Mouse (Mus musculus): ENCODE data around the gene Ctsc.
"Not testable (repeated sequence)": the region's sequence is repeated elsewhere in the genome, so short reads cannot be mapped to it uniquely, and the experiment has no call there.

Gene Ctsc

GRCm38 (mm10) chr7:88277858-88278627, at the start of gene Ctsc:
Gene Ctsc, plus strand, starts transcription at chr7:88278085.
- peak; percentile 39 to 42 for DNase-seq (ENCODE audit: low spot score in 2 of 2)

- DNase-seq (ENCODE audit: low spot score in 2 of 2) = no peak
These were observed 48.8 kb upstream of the Ctsc start for GRCm38 (mm10) chr7:88229051-88229450.

- no peak for DNase-seq (ENCODE audit: low spot score in 2 of 2)
These were observed 47.8 kb upstream of the Ctsc start for GRCm38 (mm10) chr7:88230121-88230520.

GRCm38 (mm10) chr7:88230756-88231522, 46.9 kb upstream of the Ctsc start:
- DNase-seq (ENCODE audit: low spot score in 2 of 2) = no peak

- DNase-seq (ENCODE audit: low spot score in 2 of 2) = no peak
These were observed 34.8 kb upstream of the Ctsc start for GRCm38 (mm10) chr7:88243059-88243458.

GRCm38 (mm10) chr7:88244462-88244861, 33.4 kb upstream of the Ctsc start:
- no peak for DNase-seq (ENCODE audit: low spot score in 2 of 2)

GRCm38 (mm10) chr7:88250380-88250779, 27.5 kb upstream of the Ctsc start:
- not testable (repeated sequence) for DNase-seq (ENCODE audit: low spot score in 2 of 2)

GRCm38 (mm10) chr7:88251535-88251934, 26.4 kb upstream of the Ctsc start:
- DNase-seq (ENCODE audit: low spot score in 2 of 2) = no peak

- DNase-seq (ENCODE audit: low spot score in 2 of 2) = no peak
These were observed 25.8 kb upstream of the Ctsc start for GRCm38 (mm10) chr7:88252129-88252528.

GRCm38 (mm10) chr7:88254884-88255283, 23.0 kb upstream of the Ctsc start:
- no peak for DNase-seq (ENCODE audit: low spot score in 2 of 2)

GRCm38 (mm10) chr7:88259155-88259925, 18.5 kb upstream of the Ctsc start:
- DNase-seq (ENCODE audit: low spot score in 2 of 2) = no peak

GRCm38 (mm10) chr7:88261799-88262198, 16.1 kb upstream of the Ctsc start:
- DNase-seq (ENCODE audit: low spot score in 2 of 2) = no peak

- no peak for DNase-seq (ENCODE audit: low spot score in 2 of 2)
These were observed 13.0 kb upstream of the Ctsc start for GRCm38 (mm10) chr7:88264861-88265260.

- DNase-seq (ENCODE audit: low spot score in 2 of 2) = no peak
These were observed 8.0 kb upstream of the Ctsc start for GRCm38 (mm10) chr7:88269913-88270312.

- DNase-seq (ENCODE audit: low spot score in 2 of 2) = no peak
These were observed 6.4 kb upstream of the Ctsc start for GRCm38 (mm10) chr7:88271531-88271930.

GRCm38 (mm10) chr7:88276914-88277765, 745 bp upstream of the Ctsc start:
- no peak for DNase-seq (ENCODE audit: low spot score in 2 of 2)

- DNase-seq (ENCODE audit: low spot score in 2 of 2) = no peak
These were observed 827 bp downstream of the Ctsc start for GRCm38 (mm10) chr7:88278628-88279196.

- DNase-seq (ENCODE audit: low spot score in 2 of 2) = no peak
These were observed 7.4 kb downstream of the Ctsc start for GRCm38 (mm10) chr7:88285276-88285675.

- DNase-seq (ENCODE audit: low spot score in 2 of 2) = no peak
These were observed 13.2 kb downstream of the Ctsc start for GRCm38 (mm10) chr7:88291036-88291435.

- no peak for DNase-seq (ENCODE audit: low spot score in 2 of 2)
These were observed 14.2 kb downstream of the Ctsc start for GRCm38 (mm10) chr7:88292044-88292443.

GRCm38 (mm10) chr7:88293907-88294306, 16.0 kb downstream of the Ctsc start:
- no peak for DNase-seq (ENCODE audit: low spot score in 2 of 2)
